Mouse (Mus musculus) liver, postnatal 0 days (tissue): ENCODE data around the gene Ccdc171.

Experiments
- CTCF ChIP-seq: sonication (generic); IDR thresholded peaks from 2 replicates; pipeline ENCODE4 v1.5.1; 2016; ENCODE audit warnings: antibody characterized with exemption, low read depth
- EP300 ChIP-seq: IDR thresholded peaks from 2 replicates; pipeline ENCODE4 v1.6.1; 2016; ENCODE audit warnings: antibody characterized with exemption, low read depth, mild to moderate bottlenecking

GRCm38 (mm10) chr4:83878236-83878635 lies 352.9 kb downstream of the Ccdc171 start:
- TF ChIP-seq CTCF (no peak), EP300 (no peak)
